Mouse (Mus musculus) heart, adult 18-20 months (tissue): ENCODE measurements around the gene Ch25h. TPM values are rescaled to one million over a fixed set of nuclear protein-coding genes. Genes with fewer than 3 reads are reported as not detected.

Experiments used
- DNase-seq, 2 experiments: peaks; one replicate each; pipeline ENCODE4 v3.0.0; 2021 to 2022; ENCODE audit warnings: mixed read lengths in 1 of 2
- long read RNA-seq, 2 experiments: library from polyadenylated mRNA; stranded (forward); transcript quantifications; one replicate each; pipeline ENCODE4 v2.0.0; 2021
- total RNA-seq, 2 experiments: library from RNA; stranded (reverse); gene quantifications; 2 replicates each; pipeline ENCODE4 v1.2.3; 2021

Ch25h gene
- under 1 TPM in 1 of 2 experiments, not detected in 1; 0.25 TPM for total RNA-seq
- long read RNA-seq, experiment 1 = 0 reads
- long read RNA-seq, experiment 2 = 0 reads

- peak; percentile 70 to 82 for DNase-seq
These were observed at the start of gene Ch25h for GRCm38 (mm10) chr19:34474991-34475971. TSS of gene Ch25h (minus strand) at chr19:34475164.

GRCm38 (mm10) chr19:34524646-34525045 is 49.7 kb upstream of the Ch25h start:
- no peak for DNase-seq

GRCm38 (mm10) chr19:34523106-34523725 is 48.3 kb upstream of the Ch25h start:
- DNase-seq = peak in 1 of 2 experiments; percentile 51

- DNase-seq = no peak
These were observed 47.0 kb upstream of the Ch25h start for GRCm38 (mm10) chr19:34521978-34522377.

- DNase-seq = peak in 1 of 2 experiments; percentile 27
These were observed 46.4 kb upstream of the Ch25h start for GRCm38 (mm10) chr19:34521361-34521760.

- DNase-seq = no peak
These were observed 45.1 kb upstream of the Ch25h start for GRCm38 (mm10) chr19:34520051-34520450.

GRCm38 (mm10) chr19:34519646-34520045 is 44.7 kb upstream of the Ch25h start:
- no peak for DNase-seq

- DNase-seq = no peak
These were observed 43.8 kb upstream of the Ch25h start for GRCm38 (mm10) chr19:34518786-34519185.

- DNase-seq = peak in 1 of 2 experiments; percentile 21
These were observed 43.0 kb upstream of the Ch25h start for GRCm38 (mm10) chr19:34517812-34518594.

GRCm38 (mm10) chr19:34517197-34517596 is 42.2 kb upstream of the Ch25h start:
- DNase-seq = peak in 1 of 2 experiments; percentile 18

GRCm38 (mm10) chr19:34516346-34516745 is 41.4 kb upstream of the Ch25h start:
- DNase-seq = no peak

- DNase-seq = peak in 1 of 2 experiments; percentile 62
These were observed 40.7 kb upstream of the Ch25h start for GRCm38 (mm10) chr19:34515681-34516080.

GRCm38 (mm10) chr19:34511528-34511927 is 36.6 kb upstream of the Ch25h start:
- DNase-seq = no peak

GRCm38 (mm10) chr19:34510717-34511116 is 35.8 kb upstream of the Ch25h start:
- peak in 1 of 2 experiments; percentile 38 for DNase-seq

- DNase-seq = no peak
These were observed 30.3 kb upstream of the Ch25h start for GRCm38 (mm10) chr19:34505161-34505721.

GRCm38 (mm10) chr19:34500763-34501162 is 25.8 kb upstream of the Ch25h start:
- peak; percentile 84 to 87 for DNase-seq

GRCm38 (mm10) chr19:34496353-34496752 is 21.4 kb upstream of the Ch25h start:
- no peak for DNase-seq

- DNase-seq = no peak
These were observed 18.9 kb upstream of the Ch25h start for GRCm38 (mm10) chr19:34493859-34494258.

GRCm38 (mm10) chr19:34483547-34483946 is 8.6 kb upstream of the Ch25h start:
- DNase-seq = peak; percentile 62 to 83

GRCm38 (mm10) chr19:34474228-34474990 is 555 bp downstream of the Ch25h start:
- peak; percentile 20 to 28 for DNase-seq

GRCm38 (mm10) chr19:34471703-34472102 is 3.3 kb downstream of the Ch25h start:
- no peak for DNase-seq
